Mouse (Mus musculus): ENCODE measurements around the gene Olfr385. TPM values are rescaled to one million over a fixed set of nuclear protein-coding genes. Genes with fewer than 3 reads are reported as not detected.
"Not testable (repeated sequence)": the region's sequence is repeated elsewhere in the genome, so short reads cannot be mapped to it uniquely, and the experiment has no call there.

The Olfr385 gene
- polyA plus RNA-seq (2015; fragmentation: Nextera tagmentation; extraction: Ambion mirVana), result not detected in 2 replicates

GRCm38 (mm10) chr11:73592908-73593307 lies at the start of gene Olfr385:
Gene Olfr385, minus strand, starts transcription at chr11:73593008.
- no peak within 1 kb of the TSS for H3K4me2 ChIP-seq
- H3K36me3 ChIP-seq, result no peaks in the 10 kb centered on the region
- H3K4me3 ChIP-seq, result no peak within 1 kb of the TSS
- H3K9ac ChIP-seq, result no peak within 1 kb of the TSS
- H3K27ac ChIP-seq, result no peak within 1 kb of the TSS
- ATAC-seq (ENCODE audit: borderline replicate concordance, extremely low read depth, low FRiP score, low TSS enrichment), result no peak
- no peaks in the 10 kb centered on the region for H3K27me3 ChIP-seq
- no peaks in the 10 kb centered on the region for H3K9me3 ChIP-seq
- H3K4me1 ChIP-seq, result no peaks in the 10 kb centered on the region

- Histone ChIP-seq H3K9ac (no peak within 1 kb of the TSS), H3K36me3 (no peaks in the 10 kb centered on the region), H3K9me3 (no peaks in the 10 kb centered on the region), H3K27ac (no peak within 1 kb of the TSS), H3K4me1 (no peaks in the 10 kb centered on the region), H3K4me3 (no peak within 1 kb of the TSS), H3K4me2 (no peak within 1 kb of the TSS), H3K27me3 (no peaks in the 10 kb centered on the region)
- no peak for ATAC-seq (ENCODE audit: borderline replicate concordance, extremely low read depth, low FRiP score, low TSS enrichment)
These were observed 5.5 kb upstream of the Olfr385 start, which contains the start of gene Olfr384 for GRCm38 (mm10) chr11:73598294-73598693. Gene Olfr384, plus strand, starts transcription at chr11:73598594.

- H3K9ac ChIP-seq; H3K27ac ChIP-seq; H3K27me3 ChIP-seq; H3K36me3 ChIP-seq; H3K4me3 ChIP-seq; H3K4me1 ChIP-seq; H3K4me2 ChIP-seq; ATAC-seq (ENCODE audit: borderline replicate concordance, extremely low read depth, low FRiP score, low TSS enrichment); H3K9me3 ChIP-seq: not testable (repeated sequence)
- WGBS, result 68% methylated on average over 1 of the region's 1 CpGs
These were observed 9.6 kb downstream of the Olfr385 start for GRCm38 (mm10) chr11:73583188-73583587.

GRCm38 (mm10) chr11:73579871-73580270 lies 12.9 kb downstream of the Olfr385 start:
- H3K9me3 ChIP-seq, result no peaks in the 10 kb centered on the region
- H3K27me3 ChIP-seq, result no peaks in the 10 kb centered on the region
- H3K36me3 ChIP-seq, result no peaks in the 10 kb centered on the region
- no peak overlapping the region for H3K4me2 ChIP-seq
- H3K4me3 ChIP-seq, result no peak overlapping the region
- ATAC-seq (ENCODE audit: borderline replicate concordance, extremely low read depth, low FRiP score, low TSS enrichment), result no peak
- no peaks in the 10 kb centered on the region for H3K4me1 ChIP-seq
- no peak overlapping the region for H3K27ac ChIP-seq
- no peak overlapping the region for H3K9ac ChIP-seq

Other genes starting within 250 kb of the Olfr385 start
- gene Olfr20, start 242.2 kb downstream of the Olfr385 start, polyA plus RNA-seq (2015; fragmentation: Nextera tagmentation; extraction: Ambion mirVana), result not detected in 2 replicates
- gene Olfr376, start 221.8 kb downstream of the Olfr385 start, polyA plus RNA-seq (2015; fragmentation: Nextera tagmentation; extraction: Ambion mirVana), result not detected in 2 replicates
- not detected in 2 replicates for gene Olfr1, start 193.4 kb downstream of the Olfr385 start, polyA plus RNA-seq (2015; fragmentation: Nextera tagmentation; extraction: Ambion mirVana)
- gene Olfr378, start 164.5 kb downstream of the Olfr385 start, polyA plus RNA-seq (2015; fragmentation: Nextera tagmentation; extraction: Ambion mirVana), result not detected in 2 replicates
- not detected in 2 replicates for gene Olfr380, start 135.5 kb downstream of the Olfr385 start, polyA plus RNA-seq (2015; fragmentation: Nextera tagmentation; extraction: Ambion mirVana)
- gene Olfr381, start 101.4 kb downstream of the Olfr385 start, polyA plus RNA-seq (2015; fragmentation: Nextera tagmentation; extraction: Ambion mirVana), result not detected in 2 replicates
- not detected in 2 replicates for gene Olfr382, start 75.8 kb downstream of the Olfr385 start, polyA plus RNA-seq (2015; fragmentation: Nextera tagmentation; extraction: Ambion mirVana)
- gene Olfr384, start 5.6 kb upstream of the Olfr385 start, polyA plus RNA-seq (2015; fragmentation: Nextera tagmentation; extraction: Ambion mirVana), result not detected in 2 replicates
- not detected in 2 replicates for gene Zfp735, start 95.8 kb upstream of the Olfr385 start, polyA plus RNA-seq (2015; fragmentation: Nextera tagmentation; extraction: Ambion mirVana)
- not detected in 2 replicates for gene Olfr389, start 187.7 kb upstream of the Olfr385 start, polyA plus RNA-seq (2015; fragmentation: Nextera tagmentation; extraction: Ambion mirVana)
- gene Olfr390, start 190.0 kb upstream of the Olfr385 start, polyA plus RNA-seq (2015; fragmentation: Nextera tagmentation; extraction: Ambion mirVana), result not detected in 2 replicates
- not detected in 2 replicates for gene Olfr391-ps, start 210.0 kb upstream of the Olfr385 start, polyA plus RNA-seq (2015; fragmentation: Nextera tagmentation; extraction: Ambion mirVana)
- not detected in 2 replicates for gene Olfr392, start 224.0 kb upstream of the Olfr385 start, polyA plus RNA-seq (2015; fragmentation: Nextera tagmentation; extraction: Ambion mirVana)